Mouse (Mus musculus): ENCODE results near the gene Itgad.
"Not testable (repeated sequence)": the region's sequence is repeated elsewhere in the genome, so short reads cannot be mapped to it uniquely, and the experiment has no call there.

The Itgad gene

DNA sequence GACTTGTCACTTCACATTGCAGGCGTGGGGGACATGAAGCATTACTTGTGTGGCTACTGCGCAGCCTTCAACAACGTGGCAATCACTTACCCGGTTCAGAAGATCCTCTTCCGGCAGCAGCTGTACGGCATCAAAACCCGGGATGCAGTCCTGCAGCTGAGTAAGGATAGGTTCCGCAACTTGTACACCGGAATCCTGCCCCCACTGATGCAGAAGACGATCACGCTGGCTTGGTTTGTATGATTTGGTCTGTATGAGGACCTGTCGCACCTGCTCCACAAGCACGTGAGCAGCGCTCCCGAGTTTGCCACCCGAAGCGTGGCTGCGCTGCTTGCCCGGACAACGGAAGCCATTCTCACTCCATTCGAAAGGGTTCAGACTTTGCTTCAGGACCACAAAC lies at the start of gene Itgad:
TSS of gene Itgad (plus strand) at position 301 of the 400 bp plus-strand sequence.
- no peak for DNase-seq (ENCODE audit: low spot score in 2 of 2)

DNA sequence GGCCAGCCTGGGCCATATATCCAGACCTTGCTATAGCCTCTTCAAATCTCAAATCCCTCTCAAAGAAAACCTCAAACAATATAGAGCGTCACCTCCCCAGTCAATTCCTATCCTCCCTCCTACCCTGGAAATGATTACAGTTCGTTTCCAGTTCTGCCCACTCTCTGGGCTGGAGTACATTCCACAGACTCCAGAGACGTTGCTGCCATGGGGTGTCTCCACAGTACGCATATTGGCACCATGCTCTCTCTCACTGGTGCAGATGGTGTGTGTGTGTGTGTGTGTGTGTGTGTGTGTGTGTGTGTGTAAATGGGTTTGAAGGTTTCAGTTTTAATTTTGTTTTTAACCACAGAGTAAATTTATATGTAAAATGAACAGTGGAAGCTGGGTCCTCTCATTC lies 48.9 kb upstream of the Itgad start:
- peak; percentile 25 to 30 for DNase-seq (ENCODE audit: low spot score in 2 of 2)

DNA sequence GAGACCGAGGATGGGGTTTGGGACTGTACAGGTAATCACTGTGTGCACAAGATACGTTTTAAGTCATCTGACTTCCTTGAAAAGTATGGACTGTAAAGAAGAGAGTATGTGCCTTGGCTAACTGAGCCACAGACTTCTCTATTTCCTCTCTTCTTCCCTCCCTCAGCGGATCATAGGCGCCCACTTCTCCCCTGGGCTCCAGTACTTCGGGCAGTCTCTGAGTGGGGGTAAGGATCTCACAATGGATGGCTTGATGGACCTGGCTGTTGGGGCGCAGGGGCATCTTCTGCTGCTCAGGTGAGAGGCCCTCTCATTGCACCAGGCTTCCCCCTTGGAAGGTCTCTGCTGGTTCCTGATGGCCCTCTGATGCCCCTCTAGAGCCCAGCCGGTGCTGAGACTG lies 46.7 kb upstream of the Itgad start:
- no peak for DNase-seq (ENCODE audit: low spot score in 2 of 2)

DNA sequence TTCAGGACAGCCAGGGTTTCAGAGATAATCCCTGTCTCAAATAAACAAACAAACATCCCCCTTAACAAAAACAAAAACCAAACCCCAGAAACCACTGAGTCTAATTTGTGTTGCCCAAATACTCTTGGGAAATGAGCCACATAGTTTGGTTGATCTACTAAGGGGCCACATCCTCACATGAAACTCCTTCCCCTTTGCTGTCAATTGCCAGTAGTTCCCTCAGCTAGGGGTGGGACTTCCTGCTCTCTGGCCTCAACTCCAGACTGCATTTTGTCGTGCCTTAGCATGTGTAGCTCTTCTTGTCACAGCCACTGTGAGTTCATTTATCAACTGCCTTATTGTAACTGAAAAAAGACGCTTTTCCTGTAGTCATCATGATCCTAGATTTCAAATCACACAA lies 43.9 kb upstream of the Itgad start:
- DNase-seq (ENCODE audit: low spot score in 2 of 2) = no peak

DNA sequence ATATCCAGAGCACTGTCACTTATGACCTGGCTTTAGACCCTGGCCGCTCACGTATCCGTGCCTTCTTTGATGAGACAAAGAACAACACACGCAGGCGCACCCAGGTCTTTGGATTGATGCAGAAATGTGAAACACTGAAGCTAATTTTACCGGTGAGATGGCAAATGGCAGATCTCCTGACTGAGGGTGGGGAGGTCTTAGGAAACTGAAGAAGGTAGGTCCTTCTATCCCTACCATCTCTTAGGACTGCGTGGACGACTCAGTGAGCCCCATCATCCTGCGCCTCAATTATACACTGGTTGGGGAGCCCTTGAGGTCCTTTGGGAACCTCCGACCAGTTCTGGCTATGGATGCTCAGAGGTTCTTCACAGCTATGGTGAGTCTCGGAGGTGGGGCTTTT lies 42.0 kb upstream of the Itgad start:
- DNase-seq (ENCODE audit: low spot score in 2 of 2) = no peak

DNA sequence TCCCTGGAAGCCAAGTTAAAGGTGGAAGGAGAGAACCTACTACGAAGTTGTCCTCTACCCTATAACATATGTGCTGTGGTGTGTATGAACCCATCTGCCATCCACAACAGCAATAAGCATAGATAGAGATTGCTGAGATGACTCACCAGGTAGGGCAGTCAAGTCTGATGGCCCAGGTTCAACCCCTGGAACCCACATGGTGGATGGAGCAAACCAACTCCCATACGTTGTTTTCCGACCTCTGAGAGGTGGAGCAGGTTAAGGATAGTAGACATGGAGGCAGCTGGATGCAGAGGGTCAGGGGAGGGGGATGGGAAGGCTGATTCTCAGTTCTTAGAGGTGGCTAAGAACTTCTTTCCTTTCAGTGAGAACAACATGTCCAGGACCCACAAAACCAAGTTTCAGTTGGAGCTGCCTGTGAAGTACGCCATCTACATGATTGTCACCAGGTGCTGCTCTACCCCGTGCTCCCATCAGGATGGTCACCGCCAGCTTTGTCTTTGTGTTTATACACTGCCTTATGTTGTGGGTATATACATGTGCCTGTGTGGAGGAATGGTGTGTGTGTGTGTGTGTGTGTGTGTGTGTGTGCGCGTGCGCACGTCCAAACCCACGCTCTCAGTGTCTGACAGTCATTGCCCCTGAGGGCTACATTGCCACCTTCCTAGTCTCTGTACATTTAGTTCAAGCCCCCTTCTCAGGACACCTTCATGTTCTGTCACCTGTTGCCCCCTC lies 39.6 kb upstream of the Itgad start:
- no peak for DNase-seq (ENCODE audit: low spot score in 2 of 2)

DNA sequence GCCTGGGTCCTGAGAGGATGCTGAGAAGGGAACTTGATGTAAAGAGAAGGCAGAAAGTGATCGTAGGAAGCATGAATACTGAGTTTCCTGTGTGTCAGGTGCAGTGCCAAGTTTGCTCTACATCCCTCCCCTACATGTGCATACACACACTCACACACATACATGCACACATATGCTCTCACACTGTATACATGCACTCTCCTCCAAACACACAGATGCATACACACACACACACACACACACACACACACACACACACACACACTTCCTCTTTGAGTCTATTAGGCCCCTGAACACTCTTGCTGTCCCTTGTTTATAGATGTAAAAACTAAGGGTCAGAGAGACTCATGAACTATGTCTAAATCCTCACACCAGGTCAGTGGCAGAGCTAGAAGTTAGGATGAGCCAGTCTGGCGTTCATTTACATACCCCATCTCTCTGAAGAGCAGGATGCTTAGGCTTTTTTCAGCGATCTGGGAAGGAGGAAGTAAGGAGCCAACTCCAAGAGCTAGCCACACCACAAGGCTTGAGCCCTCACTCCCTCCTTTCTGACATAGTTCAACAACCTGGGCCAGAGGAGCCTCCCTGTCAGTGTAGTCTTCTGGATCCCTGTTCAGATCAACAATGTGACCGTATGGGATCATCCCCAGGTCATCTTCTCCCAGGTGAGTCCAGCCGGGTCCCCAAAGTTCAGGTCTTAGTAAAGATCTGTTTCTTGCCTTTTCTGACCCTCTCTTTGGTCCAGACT lies 38.8 kb upstream of the Itgad start:
- DNase-seq (ENCODE audit: low spot score in 2 of 2) = no peak

DNA sequence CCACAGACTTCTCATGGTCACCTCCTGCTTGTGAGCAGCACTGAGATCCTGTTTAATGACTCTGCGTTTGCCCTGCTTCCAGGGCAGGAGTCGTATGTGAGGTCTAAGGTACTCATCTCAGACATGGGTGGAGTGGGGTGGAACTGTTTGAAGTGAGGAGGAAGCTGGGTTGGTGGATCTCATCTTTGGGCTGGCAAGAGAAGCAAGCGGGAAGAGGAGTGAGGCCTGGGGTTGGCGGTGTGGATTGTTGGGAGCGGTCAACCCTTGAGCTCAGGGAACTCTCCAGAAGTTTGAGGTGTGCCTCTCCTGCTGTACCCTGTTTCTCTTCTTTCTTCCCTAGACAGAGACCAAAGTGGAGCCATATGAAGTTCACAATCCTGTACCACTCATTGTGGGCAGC lies 37.8 kb upstream of the Itgad start:
- no peak for DNase-seq (ENCODE audit: low spot score in 2 of 2)

DNA sequence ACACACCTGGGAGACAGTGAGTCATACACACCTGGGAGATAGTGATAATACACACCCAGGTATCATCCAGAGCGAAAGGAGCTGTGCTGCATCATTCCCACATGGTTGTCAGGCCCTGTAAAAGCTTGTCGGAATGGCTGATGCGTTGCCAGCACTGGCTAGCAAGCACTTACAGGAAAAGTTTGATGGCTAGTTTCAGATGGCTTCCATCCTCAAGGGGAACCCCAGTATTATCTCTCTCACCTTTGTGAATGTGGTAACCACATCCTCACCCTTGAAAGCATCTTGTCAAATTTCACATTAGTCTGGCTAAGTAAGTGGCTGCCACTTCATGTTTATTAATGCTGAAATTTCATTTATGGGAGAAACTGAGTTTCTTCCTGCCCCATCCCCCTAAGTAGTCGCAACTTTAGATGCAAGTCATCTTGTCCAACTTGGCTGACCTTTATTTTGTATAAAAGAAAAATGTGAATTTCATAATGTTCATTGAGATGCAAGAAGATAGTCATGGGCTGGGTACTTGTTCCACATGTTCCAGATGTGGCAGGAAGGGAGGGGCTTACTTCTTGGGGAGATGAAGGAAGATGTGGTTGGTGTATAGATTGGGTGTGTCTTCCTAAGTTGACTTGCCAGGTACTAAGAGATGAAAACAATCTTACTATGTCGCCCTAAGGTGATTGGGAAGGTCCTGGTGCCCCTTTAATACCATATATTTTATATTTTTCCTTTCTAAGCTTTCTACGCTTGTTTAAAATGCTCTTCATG lies 34.3 kb upstream of the Itgad start:
- DNase-seq (ENCODE audit: low spot score in 2 of 2) = no peak

DNA sequence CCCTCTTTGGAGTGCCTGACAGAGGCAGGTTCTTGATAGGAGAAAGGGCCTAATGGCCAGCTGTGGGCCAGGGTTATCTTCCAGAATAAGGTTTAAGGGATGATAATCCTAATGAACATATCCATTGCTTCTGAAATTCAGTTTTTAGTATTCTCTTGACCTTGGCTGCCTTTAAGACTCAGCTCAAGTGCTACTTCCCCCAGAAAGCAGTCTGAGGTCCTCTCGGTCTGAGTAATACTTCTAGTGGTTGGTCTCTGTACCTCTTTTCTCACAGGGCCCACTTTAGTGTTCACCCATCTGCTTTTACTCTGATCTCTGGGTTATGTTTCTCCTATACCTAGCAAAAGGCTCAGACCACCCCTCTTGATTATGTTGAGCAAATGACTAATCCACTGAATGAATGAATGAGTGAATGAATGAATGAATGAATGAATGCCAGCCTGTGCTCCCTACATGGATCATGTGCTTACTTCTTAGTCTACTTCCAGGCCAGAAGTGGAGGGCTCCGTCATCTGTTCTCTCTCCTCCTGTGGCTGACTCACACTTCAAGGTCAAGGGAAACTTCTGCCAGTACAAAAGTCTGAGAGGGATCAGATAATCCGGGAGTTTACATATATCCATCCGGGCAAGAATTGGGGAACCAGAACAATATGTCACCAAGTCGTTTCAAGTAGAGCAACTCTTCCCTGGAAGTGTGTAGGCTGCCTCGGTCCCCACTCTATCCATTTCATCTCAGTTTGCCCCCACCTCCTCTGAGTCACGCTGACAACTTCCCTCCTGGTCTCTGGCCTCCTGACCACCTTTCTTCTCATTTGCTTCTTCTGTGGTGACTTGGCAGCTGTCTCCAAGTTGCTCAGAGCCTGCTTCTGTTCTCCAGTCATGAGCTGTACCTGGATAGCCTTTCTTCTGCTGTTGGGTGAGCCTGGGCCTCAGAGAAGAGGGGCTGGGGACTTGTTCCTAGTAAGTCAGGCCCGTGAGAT lies 25.1 kb upstream of the Itgad start, which contains the start of gene Itgax:
TSS of gene Itgax (plus strand) at position 807 of the 980 bp plus-strand sequence.
- no peak for DNase-seq (ENCODE audit: low spot score in 2 of 2)

DNA sequence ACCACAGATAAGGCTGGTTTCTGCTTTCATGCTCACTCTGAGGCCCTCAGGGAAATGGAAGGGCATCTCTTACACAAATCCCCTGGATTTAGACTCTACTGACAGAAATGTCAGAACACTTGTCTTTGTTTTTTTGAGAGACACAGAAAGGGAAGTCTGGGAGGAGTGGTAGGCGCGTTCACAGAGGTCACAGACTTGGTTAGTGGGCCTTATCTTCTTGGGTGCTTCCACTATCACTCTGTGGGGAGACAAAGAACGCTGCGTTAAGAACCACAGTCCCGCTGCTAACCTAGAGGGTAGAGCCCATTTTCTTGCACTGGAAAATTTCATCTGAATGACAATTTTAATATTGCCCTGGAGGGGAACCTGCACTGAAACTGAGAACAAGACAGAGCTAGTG lies 22.0 kb upstream of the Itgad start:
- DNase-seq (ENCODE audit: low spot score in 2 of 2) = no peak

DNA sequence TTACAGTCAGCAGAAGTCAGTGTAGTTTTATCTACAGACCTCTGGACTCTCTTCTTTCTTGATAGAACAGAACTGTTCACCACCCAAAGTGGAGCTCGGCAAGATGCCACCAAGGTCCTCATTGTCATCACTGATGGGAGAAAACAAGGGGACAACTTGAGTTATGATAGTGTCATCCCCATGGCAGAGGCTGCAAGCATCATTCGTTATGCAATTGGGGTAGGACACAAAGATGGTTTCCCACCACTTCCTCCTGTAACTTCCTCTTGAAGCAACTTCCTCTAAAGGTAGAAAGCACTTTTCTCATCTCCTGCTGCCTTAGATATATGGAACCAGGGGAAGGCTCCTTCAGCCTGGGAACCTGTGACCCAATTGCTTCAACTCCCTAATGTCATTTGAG lies 20.6 kb upstream of the Itgad start:
- DNase-seq (ENCODE audit: low spot score in 2 of 2) = no peak

DNA sequence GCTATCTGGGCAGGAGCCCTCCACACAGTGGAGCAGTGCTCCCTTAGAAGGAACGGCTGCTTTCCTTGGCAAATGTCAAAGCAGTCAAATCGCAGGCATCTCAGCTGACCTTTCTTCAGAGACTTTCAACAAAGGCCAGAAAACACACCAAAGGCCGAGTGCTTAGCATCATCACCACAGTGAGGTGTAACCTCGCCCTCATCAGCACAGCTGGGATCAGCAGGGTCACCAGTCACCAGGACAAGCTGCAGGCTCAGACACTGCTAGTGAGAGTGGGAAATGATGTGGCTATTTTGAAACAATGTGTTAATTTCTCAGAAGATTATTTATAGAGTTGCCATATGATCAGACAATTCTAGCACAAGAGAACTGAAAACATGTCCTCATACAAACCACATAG lies 17.2 kb upstream of the Itgad start:
- DNase-seq (ENCODE audit: low spot score in 2 of 2) = no peak

DNA sequence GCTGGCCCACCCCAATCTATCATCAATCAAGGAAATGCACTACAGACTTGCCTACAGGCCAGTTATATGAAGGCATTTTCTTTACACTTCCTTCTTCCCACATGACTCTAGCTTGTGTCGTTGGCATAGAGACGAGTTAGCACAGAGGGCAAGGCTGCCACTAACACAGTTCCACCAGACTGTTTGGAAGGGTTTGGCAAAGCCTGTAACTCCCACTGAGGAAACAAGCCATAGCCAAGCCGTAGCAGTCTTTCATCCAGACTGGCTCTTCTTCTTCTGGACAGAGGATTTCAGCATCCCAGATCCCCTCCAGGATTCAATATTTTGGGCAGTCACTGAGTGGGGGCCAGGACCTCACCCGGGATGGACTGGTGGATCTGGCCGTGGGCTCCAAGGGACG lies 14.6 kb upstream of the Itgad start:
- no peak for DNase-seq (ENCODE audit: low spot score in 2 of 2)

DNA sequence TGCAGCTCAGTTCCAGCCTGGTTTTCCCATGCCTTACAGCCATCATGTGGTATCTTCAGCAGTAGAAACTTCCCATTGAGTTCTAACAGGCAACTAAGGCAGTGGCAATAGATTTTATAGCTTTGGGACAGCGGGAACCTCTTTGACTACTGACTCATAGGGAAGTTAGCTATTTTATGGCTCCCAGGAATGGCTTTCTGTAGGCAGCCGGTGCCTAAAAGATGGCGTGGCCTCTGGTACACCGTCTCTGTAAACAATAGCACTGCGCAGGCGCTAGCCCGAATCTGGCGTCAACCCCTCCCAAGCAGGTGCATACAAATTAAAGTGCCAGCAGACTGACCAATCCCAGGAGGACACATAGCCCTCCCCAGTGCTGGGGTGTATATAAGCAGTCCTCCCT lies 3.2 kb upstream of the Itgad start:
- DNase-seq (ENCODE audit: low spot score in 2 of 2) = no peak

DNA sequence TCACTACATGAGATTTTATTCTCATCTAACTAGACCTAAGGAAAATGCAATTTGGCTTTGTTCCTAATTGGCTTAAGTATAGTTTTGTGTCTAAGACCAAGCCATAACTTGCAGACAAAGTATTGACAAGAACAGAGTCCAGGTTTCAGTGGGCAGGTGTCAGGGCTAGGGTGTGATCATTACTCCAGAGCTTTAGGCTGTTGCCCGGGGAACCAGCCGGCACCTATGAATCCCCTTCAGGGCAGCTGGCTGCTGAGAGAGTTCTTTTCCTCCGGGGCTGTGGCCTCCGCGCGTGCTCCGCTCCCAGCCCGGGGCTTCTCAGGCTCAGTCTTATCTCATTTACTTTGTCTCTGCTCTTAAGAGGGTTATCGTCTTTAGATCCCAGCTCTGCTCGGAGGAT lies 748 bp downstream of the Itgad start:
- DNase-seq (ENCODE audit: low spot score in 2 of 2) = no peak

DNA sequence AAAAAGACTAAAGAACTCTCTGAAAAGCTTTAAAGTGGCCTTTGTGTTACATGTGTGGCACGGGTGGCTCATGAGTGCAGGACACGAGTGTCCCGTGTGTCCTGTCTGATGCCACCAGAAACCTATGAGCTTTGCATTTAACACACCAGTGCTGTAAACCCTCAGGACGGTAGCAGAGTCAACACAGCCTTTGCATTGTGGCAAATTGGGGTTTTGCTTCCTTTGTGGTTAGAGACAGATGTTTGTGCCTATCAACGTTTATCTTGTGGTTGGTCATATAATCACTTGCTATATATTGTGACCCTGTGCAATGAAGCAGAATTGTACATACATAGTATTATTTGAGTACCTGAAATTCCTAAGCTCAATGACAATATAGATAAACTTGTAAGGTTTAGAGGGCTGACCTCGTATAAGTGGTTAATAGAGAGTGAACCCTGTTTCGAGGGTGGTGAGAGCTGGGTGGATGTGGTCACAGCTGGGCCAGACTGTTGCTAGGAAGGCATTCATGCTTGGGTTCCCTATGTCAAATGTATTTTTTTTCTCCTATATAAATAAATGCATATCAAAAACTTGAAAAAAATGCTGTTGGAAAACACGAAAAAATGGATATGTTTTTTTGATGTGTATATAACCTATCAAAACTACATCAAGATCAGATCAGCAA lies 4.6 kb downstream of the Itgad start:
- DNase-seq (ENCODE audit: low spot score in 2 of 2) = not testable (repeated sequence)

DNA sequence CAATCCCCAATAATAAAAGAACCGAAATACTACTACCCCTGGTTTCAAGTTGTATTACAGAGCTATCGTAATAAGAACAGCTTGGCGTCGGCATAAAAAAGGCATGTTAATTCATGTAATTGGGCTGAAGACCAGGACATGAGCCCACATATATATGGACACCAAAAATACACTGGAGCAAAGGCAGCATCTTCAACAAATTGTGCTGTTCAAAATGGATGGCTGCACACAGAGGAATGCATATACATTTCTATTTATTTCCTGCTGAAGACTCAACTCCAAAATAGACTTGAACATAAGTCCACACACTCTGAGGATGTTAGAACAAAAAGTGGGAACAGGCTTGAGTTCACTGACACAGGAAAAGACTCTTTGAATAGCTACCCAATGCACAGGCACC lies 9.8 kb downstream of the Itgad start:
- DNase-seq (ENCODE audit: low spot score in 2 of 2) = no peak

DNA sequence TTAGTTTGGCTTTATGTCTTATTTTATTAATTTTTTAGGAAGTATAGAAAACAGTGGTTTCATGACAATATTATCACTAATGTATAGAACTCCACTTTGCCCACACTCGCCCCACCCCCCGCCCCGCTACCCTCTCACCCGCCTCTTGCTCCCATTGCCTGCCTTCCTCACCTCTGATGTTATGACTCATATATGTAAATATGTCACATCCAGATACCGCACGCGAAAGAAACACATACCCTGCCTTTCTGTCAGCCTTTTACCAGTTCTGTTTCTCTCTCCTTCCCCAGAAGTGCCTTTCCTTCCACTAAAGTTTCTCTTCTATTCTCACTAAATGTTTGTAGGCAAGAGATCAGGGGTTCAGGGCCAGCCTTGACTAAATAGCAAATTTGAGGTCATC lies 12.2 kb downstream of the Itgad start:
- no peak for DNase-seq (ENCODE audit: low spot score in 2 of 2)

DNA sequence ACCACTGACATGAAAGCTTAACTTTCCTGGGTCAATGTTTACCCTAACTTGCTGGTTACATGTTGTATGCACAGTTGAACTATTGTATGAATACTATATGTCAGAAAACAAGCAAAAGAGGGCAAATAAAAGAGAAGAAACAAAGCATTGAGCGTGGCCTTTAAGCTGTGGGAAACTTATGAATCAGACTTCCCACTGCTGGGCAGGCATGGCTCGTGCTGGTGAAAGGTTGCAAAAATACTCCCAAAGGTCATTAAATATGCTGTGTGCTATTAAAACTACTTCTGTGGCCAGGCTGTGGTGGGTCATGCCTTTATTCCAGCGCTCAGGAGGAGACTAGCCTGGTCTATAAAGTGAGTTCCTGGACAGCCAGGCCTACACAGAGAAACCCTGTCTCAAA lies 15.8 kb downstream of the Itgad start:
- no peak for DNase-seq (ENCODE audit: low spot score in 2 of 2)

DNA sequence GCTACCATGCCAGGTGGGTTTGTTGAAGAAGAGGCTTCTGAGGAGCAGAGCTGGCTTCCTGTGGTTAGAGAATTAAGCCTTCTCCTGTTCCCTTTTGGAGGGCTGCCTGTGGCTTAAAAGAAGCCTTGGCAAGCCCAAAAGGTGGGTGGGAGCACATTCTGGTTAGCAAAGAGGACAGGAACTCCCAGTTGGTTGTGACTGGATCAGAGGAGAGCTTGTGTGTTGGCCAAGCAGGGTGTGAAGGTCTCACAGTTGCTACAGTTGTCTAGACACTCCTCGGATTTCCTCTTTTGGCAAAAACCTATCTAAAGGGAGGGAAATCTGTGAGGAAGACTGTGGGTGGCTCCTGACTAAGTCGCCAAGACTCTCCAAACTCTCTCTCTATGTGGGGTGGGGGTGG lies 24.2 kb downstream of the Itgad start:
- DNase-seq (ENCODE audit: low spot score in 2 of 2) = peak in 1 of 2 experiments; percentile 21
